Mouse (Mus musculus): ENCODE results near the gene Prdm2. TPM values are rescaled to one million over a fixed set of nuclear protein-coding genes. Genes with fewer than 3 reads are reported as not detected.

The Prdm2 gene
- total RNA-seq, 2 experiments from 2014 or later, result 35.3 to 46.0 TPM

GRCm38 (mm10) chr4:143213571-143213970, 776 bp upstream of the Prdm2 start:
- intact Hi-C loops (cut with DNase I), result loop anchor here (2.0 kb wide), 1 partner anchor 51 kb away; no protein-coding TSS in a partner anchor
- DNase-seq (ENCODE audit: low spot score in 2 of 2), result no peak

- no peak for DNase-seq (ENCODE audit: low spot score in 2 of 2)
- intact Hi-C loops (cut with DNase I), result loop anchor here (2.0 kb wide), 1 partner anchor 50 kb away; no protein-coding TSS in a partner anchor
Observed at GRCm38 (mm10) chr4:143213175-143213479, 332 bp upstream of the Prdm2 start.

- intact Hi-C loops (cut with DNase I), result loop anchor here (2.0 kb wide), 1 partner anchor 49 kb away; no protein-coding TSS in a partner anchor
- DNase-seq (ENCODE audit: low spot score in 2 of 2), result peak; percentile 39 to 61
Observed at GRCm38 (mm10) chr4:143211584-143212340, 1.0 kb downstream of the Prdm2 start.

GRCm38 (mm10) chr4:143209997-143210396, 2.8 kb downstream of the Prdm2 start:
- intact Hi-C loops (cut with DNase I), result no loop called here
- DNase-seq (ENCODE audit: low spot score in 2 of 2), result no peak

GRCm38 (mm10) chr4:143202653-143203052, 10.1 kb downstream of the Prdm2 start:
- DNase-seq (ENCODE audit: low spot score in 2 of 2), result no peak
- intact Hi-C loops (cut with DNase I), result no loop called here

- intact Hi-C loops (cut with DNase I), result no loop called here
- no peak for DNase-seq (ENCODE audit: low spot score in 2 of 2)
Observed at GRCm38 (mm10) chr4:143198371-143198770, 14.4 kb downstream of the Prdm2 start.

GRCm38 (mm10) chr4:143197845-143198356, 14.9 kb downstream of the Prdm2 start:
- intact Hi-C loops (cut with DNase I), result no loop called here

GRCm38 (mm10) chr4:143194328-143194727, 18.5 kb downstream of the Prdm2 start:
- intact Hi-C loops (cut with DNase I), result no loop called here
- DNase-seq (ENCODE audit: low spot score in 2 of 2), result no peak

More at GRCm38 (mm10) chr4:143197845-143198356, 14.9 kb downstream of the Prdm2 start:
- DNase-seq (ENCODE audit: low spot score in 2 of 2), result no peak

- intact Hi-C loops (cut with DNase I), result no loop called here
- no peak for DNase-seq (ENCODE audit: low spot score in 2 of 2)
Observed at GRCm38 (mm10) chr4:143193164-143193563, 19.6 kb downstream of the Prdm2 start.

- no peak for DNase-seq (ENCODE audit: low spot score in 2 of 2)
- intact Hi-C loops (cut with DNase I), result no loop called here
Observed at GRCm38 (mm10) chr4:143191783-143192182, 21.0 kb downstream of the Prdm2 start.

GRCm38 (mm10) chr4:143190657-143191056, 22.1 kb downstream of the Prdm2 start:
- DNase-seq (ENCODE audit: low spot score in 2 of 2), result no peak
- intact Hi-C loops (cut with DNase I), result no loop called here

GRCm38 (mm10) chr4:143188571-143189191, 24.1 kb downstream of the Prdm2 start:
- intact Hi-C loops (cut with DNase I), result no loop called here
- no peak for DNase-seq (ENCODE audit: low spot score in 2 of 2)

GRCm38 (mm10) chr4:143186066-143186465, 26.7 kb downstream of the Prdm2 start:
- no peak for DNase-seq (ENCODE audit: low spot score in 2 of 2)
- intact Hi-C loops (cut with DNase I), result no loop called here

GRCm38 (mm10) chr4:143185496-143185895, 27.3 kb downstream of the Prdm2 start:
- DNase-seq (ENCODE audit: low spot score in 2 of 2), result no peak
- intact Hi-C loops (cut with DNase I), result no loop called here

GRCm38 (mm10) chr4:143183141-143183540, 29.7 kb downstream of the Prdm2 start:
- intact Hi-C loops (cut with DNase I), result no loop called here
- DNase-seq (ENCODE audit: low spot score in 2 of 2), result peak; percentile 61 to 62

GRCm38 (mm10) chr4:143180731-143181130, 32.1 kb downstream of the Prdm2 start:
- intact Hi-C loops (cut with DNase I), result no loop called here
- no peak for DNase-seq (ENCODE audit: low spot score in 2 of 2)

- intact Hi-C loops (cut with DNase I), result no loop called here
- DNase-seq (ENCODE audit: low spot score in 2 of 2), result no peak
Observed at GRCm38 (mm10) chr4:143171600-143172290, 41.0 kb downstream of the Prdm2 start.

GRCm38 (mm10) chr4:143170290-143170689, 42.5 kb downstream of the Prdm2 start:
- intact Hi-C loops (cut with DNase I), result no loop called here
- no peak for DNase-seq (ENCODE audit: low spot score in 2 of 2)

- no peak for DNase-seq (ENCODE audit: low spot score in 2 of 2)
- intact Hi-C loops (cut with DNase I), result no loop called here
Observed at GRCm38 (mm10) chr4:143168093-143168492, 44.7 kb downstream of the Prdm2 start.

All from left cerebral cortex, postnatal 36 days (tissue).